In genomic region chr4:32864131-32864866, GRCm38 (mm10) we compare ENCODE assay signal across 10 mouse cellular contexts.
A peak's percentile ranks its signal among the peaks of the same experiment; 100 is the strongest.
DNase-seq lines count a peak whose midpoint lies in the region; ATAC-seq and TF ChIP-seq lines count a peak whose summit lies in the region.
"Had no signal": no experiment of that assay in that cellular context is flagged by ENCODE, and none has a peak within 500 bp of the region (broad histone marks: within the 10 kb centered on the region; RNA-seq: fewer than 3 reads in every experiment).

No protein-coding gene starts in this region.

- no peak for ATAC-seq in embryonic facial prominence, embryonic 12.5 days (ENCODE audit: insufficient number of reproducible peaks, insufficient read depth, low FRiP score, low TSS enrichment)
- peak; percentile 35; the same call in 1 of the 2 replicates for ATAC-seq in hindbrain, postnatal 0 days
- ATAC-seq in stomach, embryonic 16.5 days (ENCODE audit: insufficient read depth, low FRiP score) = no peak

- H3K9me3 ChIP-seq in embryonic facial prominence, embryonic 12.5 days = no peaks in the 10 kb centered on the region
- no peaks in the 10 kb centered on the region for H3K9me3 ChIP-seq in hindbrain, postnatal 0 days (ENCODE audit: low read length)
- H3K9me3 ChIP-seq in stomach, embryonic 16.5 days (replicated peaks; ENCODE audit: control insufficient read depth, low read length) = no peaks in the 10 kb centered on the region

- H3K27ac ChIP-seq in embryonic facial prominence, embryonic 12.5 days = no peak overlapping the region; the same call in 1 of the 2 replicates
- H3K27ac ChIP-seq in hindbrain, postnatal 0 days = peak overlapping the region; percentile 59
- no peak overlapping the region for H3K27ac ChIP-seq in stomach, embryonic 16.5 days (ENCODE audit: low read length)

- peak overlapping the region; percentile 42 for H3K4me2 ChIP-seq in embryonic facial prominence, embryonic 12.5 days (replicated peaks)
- peak overlapping the region; percentile 65 for H3K4me2 ChIP-seq in hindbrain, postnatal 0 days (ENCODE audit: low read depth, low read length)
- no peak overlapping the region for H3K4me2 ChIP-seq in stomach, embryonic 16.5 days (ENCODE audit: low read depth, low read length)

- no peak for TF ChIP-seq CTCF in hindbrain, postnatal 0 days (IDR thresholded peaks at IDR 0.05; ENCODE audit: low read depth)

- peak; percentile 14 to 16 for DNase-seq in layer of hippocampus, postnatal 25 days (ENCODE audit: extremely low spot score in 1 of 2, low spot score in 1 of 2)
- DNase-seq in layer of hippocampus, adult 11-12 months (ENCODE audit: low spot score) = no peak
- peak; percentile 49 for DNase-seq in hindbrain, postnatal 0 days (ENCODE audit: low spot score)
- DNase-seq in ovary, postnatal 14 days (ENCODE audit: low spot score) = no peak
- DNase-seq in lung, postnatal 14 days = no peak
- DNase-seq in kidney, adult 8-10 months = no peak
- DNase-seq: adrenal gland, adult 2 months had no signal

- H3K9ac ChIP-seq in embryonic facial prominence, embryonic 12.5 days = peak overlapping the region; percentile 36; the same call in 1 of the 2 replicates
- peak overlapping the region; percentile 38 for H3K9ac ChIP-seq in hindbrain, postnatal 0 days (replicated peaks; ENCODE audit: low read length)
- 0 out of 2 replicates have a peak overlapping the region, but pooled peaks have one; percentile 0 for H3K9ac ChIP-seq in stomach, embryonic 16.5 days (ENCODE audit: low read length)

- H3K4me3 ChIP-seq in embryonic facial prominence, embryonic 12.5 days = peak overlapping the region; percentile 11; the same call in 1 of the 2 replicates
- peak overlapping the region; percentile 42 for H3K4me3 ChIP-seq in hindbrain, postnatal 0 days (ENCODE audit: low read length)
- H3K4me3 ChIP-seq in stomach, embryonic 16.5 days (replicated peaks; ENCODE audit: low read length) = 0 out of 2 replicates have a peak overlapping the region, but pooled peaks have one; percentile 2
- H3K4me3 ChIP-seq: myocyte had no signal

- no peaks in the 10 kb centered on the region for H3K27me3 ChIP-seq in embryonic facial prominence, embryonic 12.5 days
- H3K27me3 ChIP-seq in hindbrain, postnatal 0 days (ENCODE audit: insufficient read depth, low read length) = peaks cover 4% of the 10 kb centered on the region; the same call in 1 of the 2 replicates
- no peaks in the 10 kb centered on the region for H3K27me3 ChIP-seq in stomach, embryonic 16.5 days (ENCODE audit: control insufficient read depth, insufficient read depth, low read length)

- H3K4me1 ChIP-seq in embryonic facial prominence, embryonic 12.5 days = peaks cover 21% of the 10 kb centered on the region
- 0 out of 2 replicates have a peak, but pooled peaks cover 7% of the 10 kb centered on the region for H3K4me1 ChIP-seq in hindbrain, postnatal 0 days (ENCODE audit: insufficient read depth, low read length)
- no peaks in the 10 kb centered on the region for H3K4me1 ChIP-seq in stomach, embryonic 16.5 days (ENCODE audit: control insufficient read depth, insufficient read depth, low read length)

- 46% methylated on average over 31 of the region's 31 CpGs for WGBS in embryonic facial prominence, embryonic 12.5 days
- 15% methylated on average over 31 of the region's 31 CpGs for WGBS in hindbrain, postnatal 0 days
- 52% methylated on average over 31 of the region's 31 CpGs for WGBS in stomach, embryonic 16.5 days

- H3K36me3 ChIP-seq in embryonic facial prominence, embryonic 12.5 days = no peaks in the 10 kb centered on the region
- H3K36me3 ChIP-seq in hindbrain, postnatal 0 days (ENCODE audit: insufficient read depth, low read length) = no peaks in the 10 kb centered on the region
- no peaks in the 10 kb centered on the region for H3K36me3 ChIP-seq in stomach, embryonic 16.5 days (ENCODE audit: control insufficient read depth, insufficient read depth, low read length)

Comparison
In these comparisons a context has a peak if more than half of its experiments do, and no peak if none do; other contexts are left out.
1. DNase-seq: peak in layer of hippocampus, postnatal 25 days (2 of 2) and hindbrain, postnatal 0 days (single experiment); none in layer of hippocampus, adult 11-12 months (single experiment), ovary, postnatal 14 days (single experiment), lung, postnatal 14 days (single experiment) and kidney, adult 8-10 months (0 of 2).
2. Peak in every context shown above with its lines, with median percentiles within 50 percentile points of each other: H3K4me3 ChIP-seq and H3K9ac ChIP-seq.